Mouse (Mus musculus): ENCODE measurements at regions not wholly inside any gene's neighbourhood (a gene's known extent, or its start where the extent isn't known, plus 50 kb on each side); places are given as distances from the start of the nearest gene placed in this dataset.
"Not testable (repeated sequence)": the region's sequence is repeated elsewhere in the genome, so short reads cannot be mapped to it uniquely, and the experiment has no call there.

- ATAC-seq: no peak
Measured at GRCm38 (mm10) chr17:48672749-48673148, 218.0 kb downstream of the Unc5cl start.

GRCm38 (mm10) chr17:48678216-48678832 lies 223.6 kb downstream of the Unc5cl start:
- ATAC-seq: no peak

- ATAC-seq: no peak
Measured at GRCm38 (mm10) chr17:48680331-48680730, 225.6 kb downstream of the Unc5cl start.

- ATAC-seq: no peak
Measured at GRCm38 (mm10) chr17:48688944-48689343, 234.2 kb downstream of the Unc5cl start.

GRCm38 (mm10) chr17:48698456-48698855 lies 233.7 kb upstream of the Lrfn2 start:
- no peak for ATAC-seq

- no peak for ATAC-seq
Measured at GRCm38 (mm10) chr17:48700591-48700990, 231.6 kb upstream of the Lrfn2 start.

- no peak for ATAC-seq
Measured at GRCm38 (mm10) chr17:48720506-48720905, 211.7 kb upstream of the Lrfn2 start.

GRCm38 (mm10) chr17:48723286-48723685 lies 208.9 kb upstream of the Lrfn2 start:
- ATAC-seq: no peak

GRCm38 (mm10) chr17:48724513-48725112 lies 207.6 kb upstream of the Lrfn2 start:
- ATAC-seq: no peak

- ATAC-seq: no peak
Measured at GRCm38 (mm10) chr17:48726460-48726859, 205.7 kb upstream of the Lrfn2 start.

GRCm38 (mm10) chr17:48733801-48734200 lies 198.4 kb upstream of the Lrfn2 start:
- no peak for ATAC-seq

- not testable (repeated sequence) for ATAC-seq
Measured at GRCm38 (mm10) chr17:48737181-48737580, 195.0 kb upstream of the Lrfn2 start.

GRCm38 (mm10) chr17:48738708-48739107 lies 193.5 kb upstream of the Lrfn2 start:
- peak; percentile 36 for ATAC-seq

GRCm38 (mm10) chr17:48742769-48743405 lies 189.3 kb upstream of the Lrfn2 start:
- no peak for ATAC-seq

- no peak for ATAC-seq
Measured at GRCm38 (mm10) chr17:48770099-48770498, 162.1 kb upstream of the Lrfn2 start.

- no peak for ATAC-seq
Measured at GRCm38 (mm10) chr17:48771721-48772320, 160.4 kb upstream of the Lrfn2 start.

- no peak for ATAC-seq
Measured at GRCm38 (mm10) chr17:48774172-48774890, 157.8 kb upstream of the Lrfn2 start.

GRCm38 (mm10) chr17:48775479-48775878 lies 156.7 kb upstream of the Lrfn2 start:
- ATAC-seq: no peak

- ATAC-seq: no peak
Measured at GRCm38 (mm10) chr17:48776502-48776902, 155.7 kb upstream of the Lrfn2 start.

- no peak for ATAC-seq
Measured at GRCm38 (mm10) chr17:48780217-48780616, 152.0 kb upstream of the Lrfn2 start.

- no peak for ATAC-seq
Measured at GRCm38 (mm10) chr17:48784417-48784816, 147.8 kb upstream of the Lrfn2 start.

GRCm38 (mm10) chr17:48786501-48786900 lies 145.7 kb upstream of the Lrfn2 start:
- no peak for ATAC-seq

GRCm38 (mm10) chr17:48789846-48790245 lies 142.3 kb upstream of the Lrfn2 start:
- ATAC-seq: no peak
